Mouse (Mus musculus): ENCODE data around the gene Ak5. TPM values are rescaled to one million over a fixed set of nuclear protein-coding genes. Genes with fewer than 3 reads are reported as not detected.

The Ak5 gene
- polyA plus RNA-seq, 1 experiment from 2014 or later = 5.6 TPM

DNA sequence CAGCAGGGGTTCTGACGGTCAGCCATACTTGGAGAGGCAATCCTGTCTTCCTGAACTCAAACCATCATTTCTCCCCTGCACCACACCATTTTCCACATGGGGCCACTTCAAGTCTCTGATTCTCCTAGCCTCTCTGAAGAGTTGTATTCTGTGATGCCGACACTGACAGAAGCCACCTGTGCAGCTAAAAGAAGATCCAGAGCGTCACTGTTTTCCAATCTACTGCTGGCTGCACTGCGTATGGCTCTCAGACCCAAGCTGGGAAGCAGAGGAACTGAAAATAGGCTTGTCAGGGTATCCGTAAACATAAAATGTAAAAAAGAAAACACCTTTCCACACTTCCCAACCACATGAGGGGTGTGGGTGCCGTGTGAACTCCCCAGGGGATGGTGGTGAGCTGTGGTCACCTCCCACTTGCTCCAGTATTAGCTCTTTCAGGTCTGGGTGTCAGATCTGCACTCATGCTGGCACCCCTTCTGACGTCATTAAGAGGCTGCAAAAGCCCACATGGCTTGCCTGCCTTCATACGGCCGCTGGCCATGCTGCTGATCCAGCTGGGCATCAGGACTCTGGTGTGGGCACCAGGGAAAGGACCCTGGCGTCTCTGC lies 88.1 kb downstream of the Ak5 start:
- Histone ChIP-seq H3K4me1 (replicated peaks) (peaks cover 15% of the 10 kb centered on the region; the same call in 1 of the 2 replicates), H3K4me2 (no peak overlapping the region), H3K9me3 (no peaks in the 10 kb centered on the region), H3K4me3 (no peak overlapping the region), H3K27ac (no peak overlapping the region), H3K36me3 (no peaks in the 10 kb centered on the region), H3K9ac (no peak overlapping the region), H3K27me3 (no peaks in the 10 kb centered on the region)
- WGBS = 86% methylated on average over 10 of the region's 10 CpGs
- no peak for ATAC-seq (ENCODE audit: low FRiP score)

DNA sequence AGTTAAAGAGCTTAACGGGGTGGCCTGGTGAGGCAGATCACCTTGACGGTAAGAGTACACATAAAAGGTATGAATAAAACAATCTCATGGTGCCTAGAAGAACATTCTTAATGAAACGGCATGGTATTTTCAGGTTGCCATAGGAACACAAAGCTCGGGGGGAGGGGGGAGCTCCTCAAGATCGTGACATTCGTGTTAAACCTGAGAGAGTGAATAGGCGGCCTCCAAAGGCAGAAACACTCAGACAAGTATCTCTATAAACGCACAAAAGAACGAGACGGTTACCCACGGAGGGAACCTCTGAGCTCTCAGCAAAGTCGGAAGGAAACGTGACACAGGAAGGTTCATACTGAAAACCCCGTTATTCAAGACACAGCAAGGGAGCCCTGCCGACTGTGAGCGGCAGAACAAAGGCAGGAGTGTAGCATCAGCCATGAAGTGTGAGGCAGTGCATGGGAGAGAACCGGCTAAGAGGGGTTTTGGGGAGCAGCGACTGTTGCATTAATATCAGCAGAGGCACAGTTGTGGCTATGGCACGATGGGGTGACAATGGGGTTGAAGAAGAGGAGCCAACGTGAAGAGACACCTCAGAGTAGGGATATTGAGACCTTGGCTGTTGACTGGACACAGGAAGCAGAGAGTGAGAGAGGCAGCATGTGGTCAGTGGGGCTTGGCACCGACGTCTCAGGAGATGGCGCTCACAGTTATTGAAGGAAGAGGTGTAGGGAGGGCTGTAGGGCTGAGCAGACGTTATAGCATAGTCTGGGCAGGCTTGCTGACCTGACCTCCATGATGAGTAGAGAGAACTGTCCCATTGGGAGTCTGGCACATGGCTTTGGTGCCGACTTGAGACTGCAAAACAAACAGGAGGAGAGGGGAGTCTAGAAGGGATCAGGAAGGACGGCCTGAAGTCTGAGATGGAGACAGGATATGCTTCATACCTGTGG lies 89.6 kb downstream of the Ak5 start:
- H3K27me3 ChIP-seq = no peaks in the 10 kb centered on the region
- H3K4me1 ChIP-seq (replicated peaks) = peaks cover 15% of the 10 kb centered on the region; the same call in 1 of the 2 replicates
- H3K27ac ChIP-seq = 0 out of 2 replicates have a peak overlapping the region, but pooled peaks have one; percentile 10
- 59% methylated on average over 26 of the region's 26 CpGs for WGBS
- H3K4me2 ChIP-seq = peak overlapping the region; percentile 25
- H3K9me3 ChIP-seq = no peaks in the 10 kb centered on the region
- H3K9ac ChIP-seq = no peak overlapping the region
- no peaks in the 10 kb centered on the region for H3K36me3 ChIP-seq
- H3K4me3 ChIP-seq = no peak overlapping the region
- 0 out of 2 replicates have a peak, but pooled peaks have one; percentile 43 for ATAC-seq (ENCODE audit: low FRiP score)

DNA sequence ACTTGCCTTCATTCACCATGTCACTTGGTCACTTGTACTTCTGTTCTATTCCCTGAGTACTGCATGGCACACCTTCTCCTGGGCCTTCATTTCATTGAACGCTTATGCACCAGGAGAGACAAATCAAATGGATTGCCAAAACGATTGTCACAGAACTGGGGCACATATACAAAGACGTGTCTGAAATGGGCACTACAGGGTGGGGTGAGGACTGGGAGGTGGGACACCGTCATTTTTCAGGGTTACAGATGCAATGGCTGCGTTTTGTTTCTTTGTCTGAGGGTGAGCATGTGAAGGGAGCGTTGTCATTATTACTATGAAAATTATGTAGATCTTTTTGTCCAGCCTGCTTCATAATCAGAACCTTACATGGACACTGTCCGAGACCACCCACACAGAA lies 90.4 kb downstream of the Ak5 start:
- 0 out of 2 replicates have a peak, but pooled peaks have one; percentile 3 for ATAC-seq (ENCODE audit: low FRiP score)
- Histone ChIP-seq H3K4me1 (replicated peaks) (peaks cover 15% of the 10 kb centered on the region; the same call in 1 of the 2 replicates), H3K27ac (no peak overlapping the region), H3K27me3 (no peaks in the 10 kb centered on the region), H3K9ac (no peak overlapping the region), H3K36me3 (no peaks in the 10 kb centered on the region), H3K4me3 (no peak overlapping the region), H3K4me2 (no peak overlapping the region), H3K9me3 (no peaks in the 10 kb centered on the region)
- 84% methylated on average over 7 of the region's 7 CpGs for WGBS

DNA sequence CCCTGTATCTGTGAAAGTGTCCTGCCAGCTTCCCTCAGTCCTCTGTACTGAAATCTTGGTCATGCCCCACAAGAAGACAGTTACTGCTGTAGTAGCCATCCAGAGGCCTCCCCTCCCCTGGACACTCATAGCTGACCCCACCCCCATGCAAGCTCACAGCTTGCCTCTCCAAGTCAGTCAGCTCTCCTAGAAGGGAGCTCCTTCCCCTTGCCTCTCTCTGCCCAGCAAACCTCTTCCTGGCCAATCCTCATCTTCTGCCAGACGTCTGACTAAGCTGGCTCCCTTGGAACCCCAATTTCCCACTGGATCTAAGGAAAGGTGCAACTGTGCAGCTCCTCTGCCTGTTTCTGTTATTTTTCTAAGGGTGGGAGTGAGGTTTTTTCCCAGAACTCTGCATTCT lies 90.9 kb downstream of the Ak5 start:
- H3K36me3 ChIP-seq = no peaks in the 10 kb centered on the region
- no peak overlapping the region for H3K4me2 ChIP-seq
- no peak overlapping the region for H3K9ac ChIP-seq
- H3K27ac ChIP-seq = no peak overlapping the region
- peaks cover 15% of the 10 kb centered on the region; the same call in 1 of the 2 replicates for H3K4me1 ChIP-seq (replicated peaks)
- no peak overlapping the region for H3K4me3 ChIP-seq
- no peaks in the 10 kb centered on the region for H3K9me3 ChIP-seq
- ATAC-seq (ENCODE audit: low FRiP score) = no peak
- no peaks in the 10 kb centered on the region for H3K27me3 ChIP-seq
- 72% methylated on average over 1 of the region's 1 CpGs for WGBS

DNA sequence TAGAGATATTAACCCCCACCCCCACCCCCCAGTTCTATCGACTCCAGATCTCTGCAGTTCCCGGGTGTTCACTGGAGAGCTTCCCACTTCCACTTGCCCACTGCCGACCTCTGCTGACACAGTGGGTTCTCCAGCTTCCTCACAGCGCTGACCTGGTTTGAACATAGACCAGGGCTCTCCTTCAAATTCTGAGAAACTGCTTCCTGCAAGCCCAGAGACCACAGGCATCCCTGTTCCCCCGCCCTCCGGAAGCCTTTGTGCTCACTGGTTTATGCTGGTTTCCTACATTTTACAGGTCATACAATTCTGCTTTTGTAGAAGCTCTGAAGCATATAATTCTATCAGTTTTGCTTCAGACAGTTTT lies 98.9 kb downstream of the Ak5 start:
- Histone ChIP-seq H3K27ac (no peak overlapping the region), H3K4me1 (replicated peaks) (no peaks in the 10 kb centered on the region), H3K36me3 (no peaks in the 10 kb centered on the region), H3K9ac (no peak overlapping the region), H3K4me3 (no peak overlapping the region), H3K4me2 (no peak overlapping the region), H3K9me3 (no peaks in the 10 kb centered on the region), H3K27me3 (no peaks in the 10 kb centered on the region)
- ATAC-seq (ENCODE audit: low FRiP score) = no peak
- 85% methylated on average over 6 of the region's 6 CpGs for WGBS

DNA sequence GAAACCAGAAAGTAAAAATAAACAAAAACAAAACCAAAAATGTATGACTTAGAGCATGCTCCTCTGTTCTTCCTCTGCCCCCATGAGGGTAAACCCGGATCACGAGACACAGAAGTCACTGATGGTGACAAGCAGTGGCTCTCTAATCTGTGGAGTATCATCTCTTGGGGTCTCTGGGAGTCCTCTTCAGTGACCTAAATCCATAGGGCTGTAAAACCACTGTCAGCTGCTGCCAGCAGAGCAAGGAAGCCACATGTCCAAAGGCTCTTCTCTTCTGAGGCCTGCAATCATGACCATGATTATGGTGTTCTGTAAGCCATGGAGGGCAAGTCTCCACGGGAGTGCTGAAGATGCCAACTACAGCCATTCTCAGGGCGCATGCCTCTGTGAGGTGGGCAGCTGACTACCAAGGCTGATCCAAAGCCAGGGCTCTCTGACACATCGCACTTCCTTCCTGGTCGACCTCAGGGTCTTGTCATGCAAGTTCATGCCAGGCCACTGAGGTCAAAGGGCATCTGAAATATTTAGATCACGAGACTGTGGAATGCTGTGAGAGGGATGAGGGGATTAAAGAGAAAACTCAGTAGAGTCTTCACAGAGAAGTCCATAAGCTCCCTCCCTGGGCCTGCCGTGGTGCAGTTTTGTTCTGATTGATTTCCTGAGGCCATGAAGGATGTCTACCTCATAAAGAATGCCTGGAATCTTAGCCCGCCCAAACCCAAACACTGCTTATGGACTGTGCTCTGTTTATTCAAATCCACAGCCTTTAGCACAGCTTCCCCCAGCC lies 99.5 kb downstream of the Ak5 start:
- Histone ChIP-seq H3K27me3 (no peaks in the 10 kb centered on the region), H3K9me3 (no peaks in the 10 kb centered on the region), H3K27ac (no peak overlapping the region), H3K4me1 (replicated peaks) (no peaks in the 10 kb centered on the region), H3K9ac (no peak overlapping the region), H3K4me2 (no peak overlapping the region), H3K36me3 (no peaks in the 10 kb centered on the region), H3K4me3 (no peak overlapping the region)
- no peak for ATAC-seq (ENCODE audit: low FRiP score)
- 72% methylated on average over 9 of the region's 9 CpGs for WGBS

DNA sequence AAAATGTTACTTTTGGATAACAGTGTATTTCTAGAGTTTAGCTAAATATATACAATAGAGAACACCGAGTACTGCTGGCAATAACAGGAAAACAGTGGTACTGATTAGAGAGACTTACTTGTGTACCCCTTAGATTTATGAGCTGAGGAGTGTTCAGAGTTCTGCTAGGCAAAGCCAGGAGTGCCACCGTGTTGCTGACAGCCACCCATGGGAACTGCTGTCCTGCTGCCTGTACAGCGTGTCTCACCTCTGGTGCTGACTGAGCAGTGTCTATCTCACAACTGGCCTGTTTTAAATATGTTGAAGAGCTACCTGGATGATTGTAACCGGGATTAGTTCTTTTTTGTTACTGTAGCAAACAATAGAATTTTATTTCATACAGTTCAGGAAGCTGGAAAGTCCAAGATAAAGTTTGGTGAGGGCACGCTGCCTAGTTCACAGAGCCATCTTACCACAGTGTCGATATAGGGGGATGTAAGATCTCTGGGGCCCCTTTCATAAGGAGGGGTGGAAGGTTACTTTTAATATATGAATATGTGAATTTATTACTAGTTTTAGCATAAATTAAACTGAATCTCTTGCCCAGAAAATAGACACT lies 103.5 kb downstream of the Ak5 start:
- Histone ChIP-seq H3K4me2 (no peak overlapping the region), H3K9ac (no peak overlapping the region), H3K4me1 (replicated peaks) (no peaks in the 10 kb centered on the region), H3K27me3 (no peaks in the 10 kb centered on the region), H3K27ac (no peak overlapping the region), H3K4me3 (no peak overlapping the region), H3K36me3 (no peaks in the 10 kb centered on the region), H3K9me3 (no peaks in the 10 kb centered on the region)
- ATAC-seq (ENCODE audit: low FRiP score) = no peak
- 81% methylated on average over 6 of the region's 6 CpGs for WGBS

DNA sequence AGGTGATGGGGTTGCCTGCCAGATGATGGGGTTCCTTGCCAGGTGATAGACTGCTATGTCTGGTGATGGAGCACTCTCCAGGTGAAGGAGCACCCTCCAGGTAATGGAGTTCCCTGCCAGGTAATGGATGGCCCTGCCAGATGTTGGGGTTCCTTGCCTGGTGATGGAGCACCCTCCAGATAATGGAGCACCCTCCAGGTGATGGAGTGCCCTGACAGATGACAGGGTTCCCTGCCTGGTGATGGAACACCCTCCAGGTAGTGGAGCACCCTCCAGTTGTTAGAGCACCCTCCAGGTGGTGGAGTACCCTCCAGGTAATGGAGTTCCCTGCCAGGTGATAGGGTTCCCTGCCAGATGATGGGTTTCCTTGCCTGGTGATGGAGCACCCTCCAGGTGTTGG lies 104.3 kb downstream of the Ak5 start:
- H3K27ac ChIP-seq = no peak overlapping the region
- H3K9me3 ChIP-seq = no peaks in the 10 kb centered on the region
- H3K27me3 ChIP-seq = no peaks in the 10 kb centered on the region
- H3K4me2 ChIP-seq = no peak overlapping the region
- no peak overlapping the region for H3K9ac ChIP-seq
- no peak for ATAC-seq (ENCODE audit: low FRiP score)
- H3K4me3 ChIP-seq = no peak overlapping the region
- H3K4me1 ChIP-seq (replicated peaks) = no peaks in the 10 kb centered on the region
- H3K36me3 ChIP-seq = no peaks in the 10 kb centered on the region

DNA sequence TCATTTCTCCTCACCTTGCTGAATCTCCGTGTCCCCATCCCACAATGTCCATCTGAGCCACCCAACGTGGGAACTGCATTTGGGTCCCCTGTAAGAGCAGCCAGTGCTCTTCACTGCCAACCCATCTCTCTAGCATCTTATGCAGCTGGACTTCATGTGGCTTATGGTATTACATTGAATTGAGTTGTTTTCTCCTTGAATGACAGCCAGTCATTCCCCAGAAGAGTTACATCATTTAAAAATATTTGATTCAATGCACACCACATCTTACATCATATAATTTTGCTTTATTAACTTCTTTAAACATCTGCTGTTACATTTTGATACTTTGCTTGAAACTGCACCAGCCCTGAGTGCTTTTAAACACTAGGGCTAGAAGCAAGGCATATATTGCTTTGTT lies 106.5 kb downstream of the Ak5 start:
- H3K36me3 ChIP-seq = no peaks in the 10 kb centered on the region
- 73% methylated on average over 2 of the region's 2 CpGs for WGBS

DNA sequence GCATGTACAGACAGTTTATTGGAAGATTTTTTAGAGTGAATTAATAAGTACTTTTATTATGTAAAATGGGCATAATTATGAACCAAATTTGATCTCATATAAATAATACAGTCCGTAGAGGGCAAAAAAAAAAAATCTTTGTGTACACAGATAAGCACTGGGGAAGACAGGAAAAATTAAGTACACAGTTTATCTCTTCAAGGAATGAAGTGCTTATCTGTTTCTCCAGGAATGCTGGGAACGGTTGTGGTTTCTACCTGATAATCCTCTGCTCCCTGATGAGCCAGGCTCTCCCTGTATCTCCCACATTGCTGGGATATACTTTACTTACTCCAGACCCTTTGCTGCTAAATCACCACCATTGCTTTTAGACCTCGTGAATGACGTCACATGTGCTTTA lies 108.9 kb downstream of the Ak5 start:
- Histone ChIP-seq H3K4me3 (no peak overlapping the region), H3K9ac (no peak overlapping the region), H3K36me3 (no peaks in the 10 kb centered on the region), H3K27ac (no peak overlapping the region), H3K27me3 (no peaks in the 10 kb centered on the region), H3K9me3 (no peaks in the 10 kb centered on the region), H3K4me1 (replicated peaks) (no peaks in the 10 kb centered on the region), H3K4me2 (no peak overlapping the region)
- no peak for ATAC-seq (ENCODE audit: low FRiP score)
- WGBS = 84% methylated on average over 4 of the region's 4 CpGs

More for the DNA sequence above, 106.5 kb downstream of the Ak5 start:
- no peaks in the 10 kb centered on the region for H3K27me3 ChIP-seq
- H3K4me1 ChIP-seq (replicated peaks) = no peaks in the 10 kb centered on the region
- ATAC-seq (ENCODE audit: low FRiP score) = no peak
- no peak overlapping the region for H3K4me3 ChIP-seq
- no peak overlapping the region for H3K27ac ChIP-seq
- no peaks in the 10 kb centered on the region for H3K9me3 ChIP-seq
- no peak overlapping the region for H3K4me2 ChIP-seq
- no peak overlapping the region for H3K9ac ChIP-seq

DNA sequence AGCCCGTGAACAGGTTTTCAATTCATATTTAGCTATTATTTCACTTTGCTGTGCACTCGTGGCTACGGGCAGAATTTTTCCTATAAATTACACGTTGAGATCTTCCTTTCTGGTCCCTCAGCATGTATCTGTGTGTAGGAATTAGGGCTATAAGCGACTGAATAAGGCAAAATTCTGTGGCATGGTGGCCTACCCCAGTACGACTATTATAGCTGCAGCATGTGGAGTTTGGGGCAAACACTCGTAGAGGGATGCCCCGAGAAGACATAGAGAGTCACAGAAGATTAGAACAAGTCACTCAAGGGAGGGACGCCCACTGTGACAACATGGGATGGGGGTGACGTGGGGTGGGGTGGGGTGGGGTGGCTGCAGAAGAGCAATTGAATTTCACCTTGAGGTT lies 110.1 kb downstream of the Ak5 start:
- Histone ChIP-seq H3K9ac (no peak overlapping the region), H3K9me3 (no peaks in the 10 kb centered on the region), H3K36me3 (no peaks in the 10 kb centered on the region), H3K4me2 (no peak overlapping the region), H3K27me3 (no peaks in the 10 kb centered on the region), H3K27ac (no peak overlapping the region), H3K4me1 (replicated peaks) (no peaks in the 10 kb centered on the region), H3K4me3 (no peak overlapping the region)
- WGBS = 66% methylated on average over 10 of the region's 10 CpGs
- no peak for ATAC-seq (ENCODE audit: low FRiP score)

DNA sequence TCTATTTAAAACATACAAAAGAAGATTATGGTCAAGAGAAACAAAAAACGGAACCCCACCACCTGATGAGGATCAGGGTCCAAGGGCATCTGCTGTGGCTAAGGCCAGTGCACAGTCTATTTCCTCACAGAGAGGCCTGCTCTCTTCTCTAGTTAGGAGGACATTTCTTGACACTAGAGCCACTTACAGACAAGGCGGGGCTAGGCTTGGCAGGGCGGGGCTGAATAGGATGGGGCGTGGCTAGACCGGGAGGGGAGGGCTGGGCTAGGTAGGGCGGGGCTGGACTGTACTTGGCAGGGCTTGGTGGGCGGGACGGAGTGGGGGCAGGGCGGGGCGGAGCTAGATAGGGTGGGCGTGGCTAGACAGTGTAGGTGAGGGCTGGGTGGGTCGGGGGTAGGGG lies 110.5 kb downstream of the Ak5 start:
- no peak for ATAC-seq (ENCODE audit: low FRiP score)
- H3K4me3 ChIP-seq = no peak overlapping the region
- no peak overlapping the region for H3K4me2 ChIP-seq
- H3K9ac ChIP-seq = no peak overlapping the region
- WGBS = 43% methylated on average over 10 of the region's 12 CpGs
- no peaks in the 10 kb centered on the region for H3K9me3 ChIP-seq
- no peaks in the 10 kb centered on the region for H3K27me3 ChIP-seq
- H3K27ac ChIP-seq = no peak overlapping the region
- H3K4me1 ChIP-seq (replicated peaks) = no peaks in the 10 kb centered on the region
- H3K36me3 ChIP-seq = no peaks in the 10 kb centered on the region

Measured in hindbrain, embryonic 13.5 days (tissue).